Mouse (Mus musculus): ENCODE measurements at regions not wholly inside any gene's neighbourhood (a gene's known extent, or its start where the extent isn't known, plus 50 kb on each side); places are given as distances from the start of the nearest gene placed in this dataset.

DNA sequence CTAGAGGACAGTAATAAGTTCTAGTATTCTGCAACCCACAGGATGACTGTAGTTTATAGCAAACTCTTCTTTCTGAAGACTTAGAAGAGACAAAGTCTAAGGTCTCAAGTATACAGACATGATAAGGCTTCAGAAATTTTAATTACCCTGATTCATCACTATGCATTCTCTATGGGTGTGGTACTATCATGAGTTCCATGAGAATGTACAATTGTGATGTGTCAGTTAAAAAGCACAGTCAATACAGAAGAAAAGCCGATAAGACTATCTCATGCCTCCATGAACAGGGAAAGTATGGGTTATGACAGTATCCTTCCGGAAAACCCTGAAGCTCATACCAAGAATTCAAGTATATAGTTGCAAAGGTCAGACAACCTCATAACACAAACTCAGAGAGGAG, 333.8 kb upstream of the Pitrm1 start:
- no peak for TF ChIP-seq CTCF (IDR thresholded peaks at IDR 0.05; ENCODE audit: low read depth)
- no peak for TF ChIP-seq EP300 (IDR thresholded peaks at IDR 0.05; ENCODE audit: low read depth)
